Mouse (Mus musculus) induced T-regulatory cell, adult 2 months (primary cell): ENCODE measurements around the gene Camkk1.
A peak's percentile ranks its signal among the peaks of the same experiment; 100 is the strongest.

Experiments used
- DNase-seq: peaks from one replicate; pipeline ENCODE4 v3.0.0-alpha.2; 2012; ENCODE audit warnings: low read depth

The Camkk1 gene

DNA sequence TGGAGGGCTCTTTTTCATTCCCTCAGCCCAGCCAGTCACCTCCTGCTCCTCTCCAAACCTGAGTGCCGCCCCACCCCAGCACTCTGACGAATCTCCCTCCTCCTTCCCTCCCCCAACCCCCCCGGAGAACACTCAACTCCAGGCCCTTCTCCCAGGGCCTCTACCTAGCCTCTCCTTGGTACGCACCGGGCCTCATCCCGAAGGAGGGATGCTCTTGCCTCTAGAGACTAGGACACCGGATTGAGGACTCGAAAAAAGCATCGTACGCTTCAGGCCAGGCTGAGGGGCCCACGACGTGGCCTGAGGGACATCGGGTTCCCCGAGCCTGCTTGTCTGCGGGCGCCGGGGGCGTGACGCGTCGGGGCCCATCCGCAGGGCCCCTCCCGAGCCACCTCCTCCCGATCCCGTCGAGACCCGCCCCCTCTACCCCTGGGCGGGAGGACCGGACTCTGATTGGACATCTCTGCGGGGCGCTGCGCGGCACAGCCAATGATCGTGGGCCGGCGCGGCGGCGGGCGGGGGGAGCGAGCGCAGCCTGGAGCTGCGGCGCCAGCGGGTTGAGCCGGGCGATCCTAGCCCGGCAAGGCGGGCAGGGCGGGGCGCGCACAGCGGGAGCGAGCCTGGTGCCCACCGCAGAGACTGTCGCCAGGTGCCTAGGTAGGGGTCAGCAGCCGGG lies at the start of gene Camkk1:
Camkk1 (plus strand) TSS at position 538 of the 676 bp plus-strand sequence.
- DNase-seq = peak; percentile 96

DNA sequence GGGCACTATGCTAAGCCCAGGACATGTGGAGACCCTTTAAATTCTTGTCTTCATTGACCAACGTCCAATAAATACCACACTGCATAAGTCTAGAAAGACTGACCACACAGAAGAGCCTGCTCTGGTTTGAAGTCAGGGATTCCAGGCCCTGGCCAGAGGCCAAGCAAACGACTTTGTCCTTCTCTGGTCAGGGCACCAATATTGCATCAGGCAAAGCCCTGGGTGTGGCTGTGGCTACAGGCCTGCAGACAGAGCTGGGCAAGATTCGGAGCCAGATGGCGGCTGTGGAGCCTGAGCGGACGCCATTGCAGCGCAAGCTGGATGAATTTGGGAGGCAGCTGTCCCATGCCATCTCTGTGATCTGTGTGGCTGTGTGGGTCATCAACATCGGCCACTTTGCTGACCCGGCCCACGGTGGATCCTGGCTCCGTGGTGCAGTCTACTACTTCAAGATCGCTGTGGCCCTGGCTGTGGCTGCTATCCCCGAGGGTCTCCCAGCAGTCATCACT lies 43.8 kb upstream of the Camkk1 start:
- DNase-seq = no peak

DNA sequence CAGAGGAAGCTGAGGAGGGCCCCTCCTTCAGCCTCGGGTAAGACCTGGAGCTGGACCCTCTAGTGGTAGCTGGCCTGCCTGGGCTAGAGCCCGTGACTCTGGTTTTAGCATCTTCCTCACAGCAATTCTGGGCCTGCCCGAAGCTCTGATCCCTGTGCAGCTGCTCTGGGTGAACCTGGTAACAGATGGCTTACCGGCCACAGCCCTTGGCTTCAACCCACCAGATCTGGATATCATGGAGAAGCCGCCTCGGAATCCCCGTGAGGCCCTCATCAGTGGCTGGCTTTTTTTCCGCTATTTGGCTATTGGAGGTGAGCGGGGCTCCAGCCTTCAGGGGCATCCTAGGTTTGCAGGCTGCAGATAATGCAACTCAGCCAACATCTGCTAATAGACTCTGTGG lies 36.3 kb upstream of the Camkk1 start:
- no peak for DNase-seq

DNA sequence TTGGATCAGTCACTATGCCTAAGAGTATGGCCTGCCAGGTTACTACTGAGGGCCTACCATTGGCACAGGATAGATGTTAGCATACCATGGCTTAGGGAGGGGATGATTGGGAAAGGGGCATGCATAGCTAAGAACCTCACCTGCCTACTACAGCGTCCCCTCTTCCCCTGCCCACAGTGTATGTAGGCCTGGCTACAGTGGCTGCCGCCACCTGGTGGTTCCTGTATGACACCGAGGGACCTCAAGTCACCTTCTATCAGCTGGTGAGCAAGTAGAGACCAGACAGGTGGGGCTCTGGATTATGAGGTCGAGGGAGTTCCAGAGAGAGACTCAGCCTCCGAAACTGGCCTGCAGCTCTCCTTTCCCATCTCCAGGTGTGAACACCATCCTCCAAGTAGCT lies 35.5 kb upstream of the Camkk1 start:
- DNase-seq = peak; percentile 37

DNA sequence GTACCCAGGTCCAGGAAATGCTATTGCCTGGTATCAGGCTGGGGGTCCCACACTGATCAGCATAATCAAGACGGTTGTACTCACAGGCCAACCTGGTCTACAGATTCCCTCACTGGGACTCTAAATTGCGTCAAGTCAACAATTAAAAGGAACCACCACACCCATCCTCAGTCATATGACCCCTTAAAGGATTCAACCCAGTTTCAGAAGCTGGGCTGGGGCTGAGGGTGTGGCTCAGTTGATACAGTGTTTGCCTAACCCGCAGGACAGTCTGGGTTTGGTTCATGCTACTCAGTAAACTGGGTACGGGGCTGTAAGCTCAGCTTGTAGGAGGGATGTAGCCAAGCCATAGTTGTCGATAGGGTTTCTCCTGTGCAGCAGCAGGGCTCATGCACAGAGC lies 32.1 kb upstream of the Camkk1 start:
- no peak for DNase-seq

DNA sequence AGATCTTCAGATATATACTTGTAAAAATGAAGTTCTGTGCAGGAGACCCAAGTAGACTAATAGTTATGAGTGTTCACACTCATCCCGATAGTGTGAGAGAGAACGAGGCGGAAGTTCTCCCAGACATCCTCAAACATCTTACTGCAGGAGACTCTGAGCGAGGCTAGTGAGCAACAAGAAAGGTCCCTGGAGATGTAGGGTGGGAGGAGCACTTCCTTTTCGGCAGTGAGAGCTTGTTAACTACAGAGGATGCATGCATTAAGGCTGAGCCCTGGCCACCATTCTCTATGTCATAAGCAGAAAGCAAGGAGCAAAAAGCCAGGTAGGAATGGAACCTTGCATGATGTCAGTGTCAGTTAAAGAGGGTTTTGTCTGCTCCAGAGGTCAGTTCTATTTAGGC lies 31.6 kb upstream of the Camkk1 start:
- DNase-seq = no peak

DNA sequence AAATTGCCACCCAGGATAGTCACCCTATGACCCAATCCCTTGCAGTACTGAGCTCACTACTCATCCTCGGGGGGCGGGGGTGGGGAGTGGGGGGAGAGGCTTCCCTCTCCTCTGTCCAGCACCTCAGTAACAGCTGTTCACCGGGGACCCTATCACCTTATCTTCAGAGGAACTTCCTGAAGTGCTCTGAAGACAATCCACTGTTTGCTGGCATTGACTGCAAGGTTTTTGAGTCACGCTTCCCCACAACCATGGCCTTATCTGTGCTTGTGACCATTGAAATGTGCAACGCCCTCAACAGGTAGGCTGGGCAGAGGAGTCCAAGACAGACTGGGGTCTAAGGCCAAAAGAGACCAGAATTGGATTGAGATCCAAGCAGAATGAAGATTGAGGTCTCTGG lies 31.0 kb upstream of the Camkk1 start:
- no peak for DNase-seq

DNA sequence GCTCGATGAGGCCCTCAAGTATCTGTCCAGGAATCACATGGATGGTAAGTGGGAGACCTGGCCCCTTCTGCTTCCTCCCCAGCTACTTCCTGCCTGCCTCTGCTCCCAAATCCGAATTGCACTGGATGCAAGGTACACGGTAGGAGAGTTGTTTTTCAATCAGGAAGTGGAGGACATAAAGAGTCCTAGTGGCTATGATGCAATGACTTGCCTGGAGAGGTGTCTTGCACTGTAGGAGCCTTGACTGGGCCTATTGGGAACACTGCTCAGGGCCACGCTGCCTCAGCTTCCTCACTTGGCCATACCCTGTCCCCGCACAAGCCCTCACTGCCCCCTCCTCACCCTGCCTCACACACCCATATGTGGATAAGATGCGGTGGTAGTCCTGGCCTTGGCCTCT lies 29.8 kb upstream of the Camkk1 start:
- no peak for DNase-seq

DNA sequence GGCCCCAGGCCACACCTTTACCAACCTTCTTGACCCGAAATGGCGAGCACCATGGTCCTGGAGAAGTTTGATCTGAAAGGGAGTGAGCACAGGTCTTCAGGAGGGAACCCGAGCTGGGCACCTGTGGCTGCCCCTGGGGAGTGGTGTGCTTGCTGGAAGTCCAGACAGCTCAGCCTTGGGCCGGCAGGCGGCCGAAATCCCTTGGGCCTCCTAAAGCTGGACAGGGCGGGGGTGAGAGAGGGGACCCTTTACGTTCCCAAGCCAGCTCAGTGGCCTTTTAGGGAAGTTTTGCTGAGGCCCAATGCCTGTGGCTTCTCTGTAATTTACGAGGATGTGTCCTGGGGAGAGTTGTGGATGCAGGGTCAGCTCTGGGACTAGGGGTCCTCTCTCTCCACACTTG lies 28.1 kb upstream of the Camkk1 start:
- DNase-seq = no peak

DNA sequence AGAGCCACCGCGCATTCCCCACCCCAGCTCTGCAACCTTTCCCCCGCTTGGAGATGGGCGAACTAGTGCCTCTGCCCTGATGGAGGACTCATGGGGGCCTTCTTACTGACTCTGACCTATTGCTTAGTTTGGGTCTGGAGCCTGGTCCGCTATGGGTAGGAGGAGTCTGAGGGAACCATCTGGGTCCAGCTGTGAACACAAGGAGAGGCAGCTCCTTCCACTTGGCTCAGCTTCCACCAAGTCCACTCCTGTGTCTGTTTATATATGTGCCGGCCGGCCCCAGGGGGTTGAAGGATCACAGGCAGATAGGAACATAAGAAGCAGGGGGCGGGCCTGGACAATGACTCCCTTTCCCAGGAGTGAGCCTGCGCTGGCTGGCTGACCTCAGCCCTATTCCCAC lies 26.8 kb upstream of the Camkk1 start:
- DNase-seq = no peak

DNA sequence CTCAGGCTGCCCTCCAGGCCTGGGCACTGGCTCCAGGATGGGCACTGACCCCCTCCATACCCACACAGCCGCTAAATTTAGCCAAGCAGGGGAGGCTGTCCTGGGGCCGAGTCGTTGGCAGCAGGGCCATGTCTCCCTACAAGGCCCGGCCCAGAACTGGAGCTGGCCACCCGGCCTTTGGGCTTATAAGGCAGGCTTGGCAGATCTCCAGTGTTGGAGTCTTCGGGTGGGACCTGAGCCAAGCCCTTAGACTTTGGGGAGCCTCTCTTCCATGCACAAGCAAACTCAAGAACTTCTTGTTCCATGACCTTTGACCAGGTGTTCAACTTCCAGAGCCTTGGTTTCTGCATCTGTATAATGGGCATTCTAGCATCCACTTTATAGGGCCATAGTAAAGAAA lies 22.5 kb upstream of the Camkk1 start:
- no peak for DNase-seq

DNA sequence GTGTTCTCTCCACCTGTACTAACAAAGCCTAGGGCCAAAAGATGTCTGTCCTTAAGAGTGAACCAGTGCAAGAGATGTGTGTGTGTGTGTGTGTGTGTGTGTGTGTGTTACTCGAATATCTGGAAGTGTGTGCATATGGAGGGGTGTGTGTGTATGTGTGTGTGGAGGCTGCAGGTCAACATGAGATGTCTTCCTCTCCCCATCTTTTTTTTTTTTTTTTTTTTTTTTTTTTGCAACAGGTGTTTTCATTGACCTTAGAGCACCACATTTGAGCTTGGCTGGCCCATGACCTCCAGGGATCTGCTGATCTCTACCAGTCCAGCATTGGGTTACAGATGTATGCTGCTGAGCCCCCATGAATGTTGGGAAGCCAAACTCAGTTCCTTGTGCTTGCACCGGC lies 22.0 kb upstream of the Camkk1 start:
- no peak for DNase-seq

DNA sequence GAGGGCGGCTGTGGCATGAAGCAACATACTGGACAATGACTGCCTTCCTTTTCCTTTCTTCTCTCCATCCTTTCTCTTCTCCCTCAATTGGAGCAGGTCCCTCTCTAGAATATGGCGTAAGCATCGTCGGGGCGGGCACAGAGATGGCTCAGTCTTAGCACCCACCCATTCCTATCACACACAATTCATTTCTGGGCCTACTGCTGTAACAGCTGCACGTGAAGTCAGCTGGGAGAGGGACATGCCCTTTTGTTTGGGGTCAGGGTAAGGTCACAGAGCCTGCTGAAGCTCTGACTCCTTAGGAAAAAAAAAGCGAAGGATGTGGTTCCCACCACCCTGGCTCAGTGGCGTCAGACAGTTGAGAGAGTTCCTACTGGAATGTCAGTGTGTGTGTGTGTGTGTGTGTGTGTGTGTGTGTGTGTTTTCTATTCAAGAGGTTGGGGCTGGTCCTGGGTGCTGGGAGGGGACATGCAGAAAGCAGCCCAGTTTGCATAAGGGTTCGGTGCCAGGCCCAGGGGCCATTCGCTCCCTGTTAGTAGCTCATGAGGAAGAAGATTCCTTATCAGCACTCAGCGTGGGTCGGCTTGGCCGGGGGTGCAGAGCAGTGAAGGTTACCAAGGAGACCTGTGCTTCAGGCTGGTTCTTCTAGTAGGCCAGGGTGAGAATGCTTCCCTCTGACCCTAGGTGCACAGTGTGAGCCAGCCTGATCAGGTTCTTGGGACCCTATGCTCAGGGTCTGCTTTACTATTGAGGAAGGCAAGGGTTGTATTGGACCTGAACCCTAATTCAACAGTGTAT lies 21.1 kb upstream of the Camkk1 start:
- no peak for DNase-seq

DNA sequence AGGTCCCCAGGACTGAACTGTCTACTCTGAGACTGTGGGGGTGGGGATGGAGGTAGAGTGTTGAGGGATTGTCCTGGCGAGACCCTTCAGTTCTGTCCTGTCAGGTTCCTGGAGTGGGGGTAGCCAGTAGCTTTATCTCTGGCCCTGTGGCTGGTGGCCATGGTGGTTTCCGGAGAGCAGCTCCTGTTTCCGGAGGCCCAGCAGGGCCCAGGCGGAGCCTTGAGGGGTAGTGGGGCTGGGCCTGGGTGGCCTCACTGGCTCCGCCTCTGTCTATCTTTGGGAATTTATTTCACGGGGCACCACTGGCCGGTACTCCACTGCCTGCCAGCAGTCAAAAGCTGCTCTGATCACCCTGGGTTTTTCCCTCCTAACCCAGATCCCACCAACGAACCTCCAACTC lies 20.0 kb upstream of the Camkk1 start, which contains the start of gene P2rx1:
P2rx1 (plus strand) TSS at position 333 of the 400 bp plus-strand sequence.
- no peak for DNase-seq

DNA sequence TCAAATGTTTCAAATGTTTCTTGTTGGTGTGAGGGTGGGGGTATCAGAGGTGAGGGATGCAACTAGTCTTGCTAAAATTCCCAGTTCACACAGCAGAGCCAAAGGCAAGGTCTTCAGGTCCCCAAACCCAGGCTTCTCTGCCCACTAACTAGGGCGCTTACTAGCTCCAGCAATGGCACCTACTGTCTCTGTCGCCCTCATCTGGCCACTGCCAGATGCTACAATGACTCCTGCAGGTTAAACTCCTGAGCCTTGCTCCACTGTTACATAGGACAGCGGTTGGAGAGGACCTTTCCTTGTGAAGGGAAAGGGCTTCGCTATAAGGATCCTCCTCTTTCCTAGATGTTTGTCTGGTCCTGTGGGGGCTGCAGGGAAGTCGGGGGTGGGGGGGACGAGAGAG lies 17.8 kb upstream of the Camkk1 start:
- peak; percentile 81 for DNase-seq

DNA sequence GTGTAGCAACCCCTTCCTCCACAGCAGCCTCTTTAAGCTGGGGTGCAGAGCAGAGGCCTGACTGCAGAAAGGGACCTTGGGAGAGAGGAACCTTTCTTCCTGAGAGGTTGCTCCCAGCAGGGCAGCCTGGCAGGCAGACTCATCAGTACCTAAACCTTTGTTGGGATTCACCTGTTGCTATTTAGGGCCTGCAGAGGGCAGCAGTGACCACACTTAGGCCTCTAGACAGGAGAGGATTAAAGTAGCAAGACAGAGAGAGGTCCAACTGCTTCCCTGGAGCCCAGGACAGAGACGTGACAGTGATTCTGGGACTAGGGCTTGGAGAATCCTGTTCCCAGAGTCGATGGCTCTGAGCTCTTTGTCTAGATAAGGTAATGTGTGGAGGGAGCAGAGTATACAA lies 12.4 kb upstream of the Camkk1 start:
- DNase-seq = peak; percentile 89

DNA sequence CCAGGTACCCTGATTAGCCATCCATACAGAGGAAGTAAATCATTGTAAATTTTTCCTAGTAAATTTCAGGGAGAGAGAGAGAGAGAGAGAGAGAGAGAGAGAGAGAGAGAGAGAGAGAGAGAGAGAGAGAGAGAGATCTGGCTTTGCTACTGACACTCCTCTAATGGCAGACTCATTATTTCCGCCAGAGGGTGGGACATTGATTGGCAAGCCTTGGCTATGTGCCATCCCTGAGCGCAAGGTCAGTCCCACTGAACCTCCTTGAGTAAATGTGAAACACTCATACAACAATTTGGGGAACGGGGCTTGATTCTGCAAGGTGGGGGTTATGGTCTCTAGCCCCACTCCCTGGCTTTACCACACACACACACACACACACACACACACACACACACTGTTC lies 11.7 kb upstream of the Camkk1 start:
- no peak for DNase-seq

DNA sequence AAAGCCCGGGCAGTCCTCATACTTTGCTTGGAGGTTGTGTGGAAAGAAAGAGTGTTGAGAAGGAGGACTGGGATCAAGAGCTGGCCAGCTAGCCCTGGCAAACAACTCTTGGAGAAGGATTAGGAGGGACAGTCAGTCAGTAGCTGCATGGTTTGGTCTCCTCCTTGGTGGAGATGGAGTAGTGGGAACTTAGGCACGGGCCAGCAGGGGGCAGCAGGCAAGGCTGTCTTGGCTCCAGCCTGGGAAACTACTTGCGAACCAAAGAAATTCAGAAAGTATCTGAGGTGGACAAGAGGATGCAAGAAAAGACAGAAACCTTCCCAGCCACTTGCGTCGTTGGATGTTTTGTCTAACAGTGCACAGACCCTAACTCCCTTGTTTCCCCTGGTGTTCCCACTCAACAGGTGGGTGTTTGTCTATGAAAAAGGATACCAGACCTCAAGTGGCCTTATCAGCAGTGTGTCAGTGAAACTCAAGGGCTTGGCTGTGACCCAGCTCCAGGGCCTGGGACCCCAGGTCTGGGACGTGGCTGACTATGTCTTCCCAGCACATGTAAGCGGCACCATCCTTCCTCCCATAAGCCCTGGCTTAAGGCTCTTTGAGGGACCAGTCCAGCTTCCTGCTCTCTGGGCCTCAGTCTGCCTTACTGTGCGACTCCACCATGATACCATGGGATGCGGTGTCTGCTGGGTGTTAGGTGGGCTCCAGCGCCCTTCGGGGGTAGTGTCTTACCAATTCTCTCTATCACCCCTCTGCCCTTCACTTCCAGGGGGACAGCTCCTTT lies 10.9 kb upstream of the Camkk1 start:
- DNase-seq = peak; percentile 77

DNA sequence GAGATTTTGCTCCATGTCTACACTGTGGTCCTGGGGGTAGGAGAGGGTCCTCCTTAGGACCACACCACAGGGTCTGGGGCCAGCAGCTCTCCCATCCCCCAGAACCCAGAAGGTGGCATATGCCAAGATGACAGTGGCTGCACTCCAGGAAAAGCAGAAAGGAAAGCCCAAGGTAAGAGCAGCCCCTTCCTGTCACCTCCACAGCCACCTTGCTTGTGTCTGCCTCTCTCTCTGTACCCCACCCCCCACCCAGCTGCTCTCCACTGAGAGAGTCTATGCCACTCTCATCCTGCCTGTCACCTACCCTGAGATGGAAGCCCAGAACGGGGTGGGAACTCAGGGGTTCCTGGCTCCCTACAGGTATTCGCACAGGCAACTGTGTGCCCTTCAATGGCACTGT lies 10.0 kb upstream of the Camkk1 start:
- DNase-seq = no peak

DNA sequence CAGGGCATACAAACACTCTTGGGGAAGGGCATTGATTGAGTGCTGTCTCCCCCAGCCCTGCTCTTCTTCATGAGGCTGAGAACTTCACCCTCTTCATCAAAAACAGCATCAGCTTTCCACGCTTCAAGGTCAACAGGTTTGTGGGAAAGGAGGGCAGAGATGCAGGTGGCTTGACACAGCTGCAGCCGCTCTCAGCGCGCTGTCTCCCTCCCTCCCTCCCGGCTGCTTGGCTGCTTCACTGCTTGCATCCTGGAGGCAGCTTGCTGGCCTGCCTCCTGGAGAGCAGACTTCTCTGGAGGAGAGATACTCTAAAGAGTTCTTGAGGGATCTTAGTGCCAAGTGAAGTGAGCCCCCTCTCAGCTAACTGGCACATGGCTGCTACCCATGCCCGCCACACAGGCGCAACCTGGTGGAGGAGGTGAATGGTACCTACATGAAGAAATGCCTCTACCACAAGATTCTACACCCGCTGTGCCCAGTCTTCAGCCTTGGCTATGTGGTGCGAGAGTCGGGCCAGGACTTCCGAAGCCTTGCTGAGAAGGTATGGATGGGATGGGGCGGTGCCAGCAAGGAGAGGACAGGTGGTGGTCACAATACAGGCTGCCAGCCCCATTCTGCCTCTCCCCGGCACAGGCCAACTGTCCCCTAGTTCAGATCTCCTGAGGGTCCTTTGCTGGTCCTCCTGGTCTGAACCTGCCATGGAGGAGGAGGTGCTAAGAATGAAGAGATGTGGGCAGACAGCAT lies 9.1 kb upstream of the Camkk1 start:
- DNase-seq = no peak

DNA sequence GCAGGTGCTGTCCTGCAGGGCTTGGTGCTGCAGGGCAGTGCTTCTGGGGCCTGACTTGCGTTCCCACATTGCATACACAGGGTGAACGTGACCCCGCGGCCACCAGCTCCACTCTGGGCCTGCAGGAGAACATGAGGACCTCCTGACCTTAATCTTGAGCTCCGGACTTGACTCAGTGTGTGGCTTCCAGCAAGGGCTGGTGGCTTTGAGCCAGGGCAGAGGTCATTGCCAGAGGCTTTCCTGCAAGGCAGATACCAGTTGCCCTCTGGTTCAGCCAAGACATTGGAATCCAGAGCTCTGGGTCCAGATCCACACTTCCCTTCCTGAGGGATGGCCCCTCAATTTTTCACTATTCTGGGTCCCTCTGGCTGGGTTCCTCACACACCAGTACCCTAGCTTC lies 4.8 kb upstream of the Camkk1 start:
- DNase-seq = no peak

DNA sequence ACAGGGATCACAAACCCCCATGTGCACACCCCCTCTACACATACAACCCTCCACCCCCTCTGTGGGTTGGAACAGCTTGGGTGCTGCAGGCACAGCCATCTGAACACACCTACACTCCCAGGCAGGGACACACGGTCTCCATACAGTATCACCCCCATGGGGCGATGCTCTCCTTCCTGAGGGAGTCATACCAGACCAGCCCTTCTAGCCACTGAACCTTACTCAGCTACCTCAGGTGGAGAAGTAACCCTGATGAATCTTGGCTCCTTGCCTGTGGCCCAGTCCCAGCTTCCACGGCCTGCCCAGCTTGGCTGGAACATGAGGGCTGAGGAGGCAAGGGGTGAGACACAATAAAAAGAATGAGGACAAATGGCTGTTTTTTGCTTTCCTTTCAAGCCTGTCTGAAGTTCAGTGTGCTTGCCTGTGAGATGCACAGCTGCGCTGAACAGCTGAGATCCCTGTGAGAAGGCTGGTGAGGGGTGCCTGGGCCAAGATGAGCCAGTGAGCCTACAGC lies 3.9 kb upstream of the Camkk1 start:
- no peak for DNase-seq
